Mouse (Mus musculus) embryonic fibroblast, embryonic 13.5 days (primary cell): ENCODE measurements around the gene Gltpd2. TPM values are rescaled to one million over a fixed set of nuclear protein-coding genes. Genes with fewer than 3 reads are reported as not detected.

Source experiments
- H3K27ac ChIP-seq: 2 replicates; pipeline ENCODE4 v1.5.1; 2012; ENCODE audit warnings: low read length, control low read depth, inconsistent platforms; ENCODE audit not compliant: insufficient read depth
- H3K4me1 ChIP-seq: 2 replicates; pipeline ENCODE4 v1.6.1; 2011; ENCODE audit warnings: low read length; ENCODE audit not compliant: control insufficient read depth, insufficient read depth
- H3K4me3 ChIP-seq: 2 replicates; pipeline ENCODE4 v1.5.1; 2011; ENCODE audit warnings: mild to moderate bottlenecking, control low read depth, low read length; ENCODE audit not compliant: insufficient read depth
- CTCF ChIP-seq: IDR thresholded peaks from 2 replicates; pipeline ENCODE4 v1.5.1; 2011; ENCODE audit warnings: mild to moderate bottlenecking, control low read depth, low read length, moderate library complexity, borderline replicate concordance; ENCODE audit not compliant: insufficient read depth
- POLR2A ChIP-seq: IDR thresholded peaks from 2 replicates; pipeline ENCODE4 v1.6.1; 2011; ENCODE audit warnings: low read depth, mild to moderate bottlenecking, control low read depth, low read length, moderate library complexity
- polyA plus RNA-seq: library from polyadenylated mRNA; stranded (reverse); fragments of >200 nt; gene quantifications from 2 replicates; pipeline ENCODE4 v1.2.4, GENCODE M21; 2011; ENCODE audit warnings: low read depth; ENCODE audit not compliant: missing spikeins, insufficient read length

The Gltpd2 gene
- polyA plus RNA-seq, 1 experiment, result not detected

GRCm38 (mm10) chr11:70500476-70500812 lies 18.6 kb upstream of the Gltpd2 start:
- H3K4me1 ChIP-seq, result no peaks in the 10 kb centered on the region
- no peak overlapping the region for H3K4me3 ChIP-seq
- H3K27ac ChIP-seq, result no peak overlapping the region
- TF ChIP-seq POLR2A (no peak), CTCF (no peak)

- Histone ChIP-seq H3K4me1 (no peaks in the 10 kb centered on the region), H3K4me3 (no peak overlapping the region), H3K27ac (no peak overlapping the region)
- TF ChIP-seq POLR2A (no peak), CTCF (no peak)
Measured at GRCm38 (mm10) chr11:70502018-70502417, 17.0 kb upstream of the Gltpd2 start.

- TF ChIP-seq POLR2A, result no peak
- TF ChIP-seq CTCF, result no peak
- Histone ChIP-seq H3K4me3 (no peak within 1 kb of the TSS), H3K27ac (no peak within 1 kb of the TSS), H3K4me1 (no peaks in the 10 kb centered on the region)
Measured at GRCm38 (mm10) chr11:70504970-70505369, 14.0 kb upstream of the Gltpd2 start, which contains the start of gene Tm4sf5. TSS of gene Tm4sf5 (plus strand) at chr11:70505244.

- no peak for TF ChIP-seq POLR2A
- 0 out of 2 replicates have a peak, but pooled peaks have one; percentile 17 for TF ChIP-seq CTCF
- Histone ChIP-seq H3K27ac (no peak overlapping the region), H3K4me3 (no peak overlapping the region), H3K4me1 (no peaks in the 10 kb centered on the region)
Measured at GRCm38 (mm10) chr11:70506385-70506784, 12.6 kb upstream of the Gltpd2 start.

- H3K4me3 ChIP-seq, result no peak overlapping the region
- no peak overlapping the region for H3K27ac ChIP-seq
- no peaks in the 10 kb centered on the region for H3K4me1 ChIP-seq
- TF ChIP-seq POLR2A (no peak), CTCF (no peak)
Measured at GRCm38 (mm10) chr11:70506962-70507515, 12.0 kb upstream of the Gltpd2 start.

GRCm38 (mm10) chr11:70509753-70510564 lies 9.0 kb upstream of the Gltpd2 start:
- Histone ChIP-seq H3K27ac (no peak overlapping the region), H3K4me1 (no peaks in the 10 kb centered on the region), H3K4me3 (no peak overlapping the region)
- TF ChIP-seq POLR2A (no peak), CTCF (peak; percentile 87)

GRCm38 (mm10) chr11:70511242-70511641 lies 7.8 kb upstream of the Gltpd2 start:
- H3K4me3 ChIP-seq, result no peak overlapping the region
- H3K27ac ChIP-seq, result no peak overlapping the region
- H3K4me1 ChIP-seq, result no peaks in the 10 kb centered on the region
- TF ChIP-seq POLR2A, result no peak
- no peak for TF ChIP-seq CTCF

- H3K27ac ChIP-seq, result no peak overlapping the region
- TF ChIP-seq CTCF, result no peak
- no peak for TF ChIP-seq POLR2A
- no peaks in the 10 kb centered on the region for H3K4me1 ChIP-seq
- H3K4me3 ChIP-seq, result no peak overlapping the region
Measured at GRCm38 (mm10) chr11:70511825-70512224, 7.2 kb upstream of the Gltpd2 start.

GRCm38 (mm10) chr11:70512709-70513342 lies 6.2 kb upstream of the Gltpd2 start:
- H3K4me1 ChIP-seq, result no peaks in the 10 kb centered on the region
- TF ChIP-seq POLR2A (no peak), CTCF (no peak)
- no peak overlapping the region for H3K4me3 ChIP-seq
- no peak overlapping the region for H3K27ac ChIP-seq

- Histone ChIP-seq H3K4me3 (no peak overlapping the region), H3K4me1 (no peaks in the 10 kb centered on the region), H3K27ac (no peak overlapping the region)
- no peak for TF ChIP-seq CTCF
- TF ChIP-seq POLR2A, result no peak
Measured at GRCm38 (mm10) chr11:70513520-70513919, 5.5 kb upstream of the Gltpd2 start.
